ENCODE assay signal across 13 mouse cellular contexts in genomic region chr2:59600980-59601379, GRCm38 (mm10). TPM values are rescaled to one million over a fixed set of nuclear protein-coding genes. Genes with fewer than 3 reads are reported as not detected.
DNase-seq lines count a peak whose midpoint lies in the region; ATAC-seq and TF ChIP-seq lines count a peak whose summit lies in the region.
"Had no signal": no experiment of that assay in that cellular context is flagged by ENCODE, and none has a peak within 500 bp of the region (broad histone marks: within the 10 kb centered on the region; RNA-seq: fewer than 3 reads in every experiment).

No protein-coding gene starts in this region.

- 85% methylated on average over 2 of the region's 2 CpGs for WGBS in hindbrain, embryonic 16.5 days
- WGBS in hindbrain, embryonic 10.5 days: 87% methylated on average over 2 of the region's 2 CpGs

- no peak for TF ChIP-seq POLR2A in embryonic fibroblast, embryonic 13.5 days (IDR thresholded peaks at IDR 0.05; ENCODE audit: low read depth, low read length)

- no peaks in the 10 kb centered on the region for H3K27me3 ChIP-seq in hindbrain, embryonic 16.5 days (replicated peaks; ENCODE audit: control insufficient read depth, insufficient read depth, low read length)
- peaks cover 2% of the 10 kb centered on the region; the same call in 1 of the 2 replicates for H3K27me3 ChIP-seq in hindbrain, embryonic 10.5 days (ENCODE audit: insufficient read depth, poor library complexity, severe bottlenecking)
- H3K27me3 ChIP-seq: intestine, embryonic 15.5 days; neural tube, embryonic 12.5 days had no signal

- no peak overlapping the region for H3K4me2 ChIP-seq in hindbrain, embryonic 16.5 days (ENCODE audit: low read length)
- H3K4me2 ChIP-seq: intestine, embryonic 15.5 days; midbrain, embryonic 13.5 days had no signal

- DNase-seq in hindbrain, embryonic 10.5 days (ENCODE audit: low spot score): no peak
- peak; percentile 98 for DNase-seq in brain, adult 2 months (ENCODE audit: low read depth, low spot score)
- peak; percentile 72 to 87 for DNase-seq in cerebellum, adult 18-20 months
- DNase-seq in Muller cell, postnatal 12 days (ENCODE audit: inconsistent ontology term): no peak
- DNase-seq in thymus, adult 18-20 months: no peak
- DNase-seq: kidney, postnatal 4 days; spleen, adult 18-20 months had no signal

- no peaks in the 10 kb centered on the region for H3K36me3 ChIP-seq in hindbrain, embryonic 16.5 days (ENCODE audit: control insufficient read depth, insufficient read depth, low read length)
- H3K36me3 ChIP-seq in hindbrain, embryonic 10.5 days: no peaks in the 10 kb centered on the region
- H3K36me3 ChIP-seq: intestine, embryonic 15.5 days; midbrain, embryonic 13.5 days; neural tube, embryonic 12.5 days had no signal

- H3K27ac ChIP-seq in hindbrain, embryonic 16.5 days (ENCODE audit: low read depth, low read length): no peak overlapping the region
- no peak overlapping the region for H3K27ac ChIP-seq in hindbrain, embryonic 10.5 days
- H3K27ac ChIP-seq in embryonic fibroblast, embryonic 13.5 days (ENCODE audit: insufficient read depth, low read length): peak overlapping the region; percentile 5; the same call in 1 of the 2 replicates
- H3K27ac ChIP-seq: intestine, embryonic 15.5 days; midbrain, embryonic 13.5 days; neural tube, embryonic 12.5 days had no signal

- H3K9ac ChIP-seq in hindbrain, embryonic 16.5 days (ENCODE audit: low read depth, low read length): no peak overlapping the region
- H3K9ac ChIP-seq: intestine, embryonic 15.5 days; midbrain, embryonic 13.5 days; neural tube, embryonic 12.5 days had no signal

- ATAC-seq in hindbrain, embryonic 16.5 days: peak; percentile 31; the same call in 1 of the 2 replicates
- ATAC-seq in megakaryocyte, adult 5-6 weeks (ENCODE audit: poor library complexity, severe bottlenecking): no peak
- ATAC-seq: intestine, embryonic 15.5 days; midbrain, embryonic 13.5 days had no signal

- peaks cover 12% of the 10 kb centered on the region for H3K4me1 ChIP-seq in hindbrain, embryonic 16.5 days (ENCODE audit: control insufficient read depth, insufficient read depth, low read depth, low read length)
- peaks cover 21% of the 10 kb centered on the region for H3K4me1 ChIP-seq in hindbrain, embryonic 10.5 days (replicated peaks)
- H3K4me1 ChIP-seq in embryonic fibroblast, embryonic 13.5 days (ENCODE audit: control insufficient read depth, insufficient read depth, low read length): peaks cover 3% of the 10 kb centered on the region

- no peak overlapping the region for H3K4me3 ChIP-seq in hindbrain, embryonic 16.5 days (ENCODE audit: low read length)
- no peak overlapping the region for H3K4me3 ChIP-seq in hindbrain, embryonic 10.5 days
- no peak overlapping the region for H3K4me3 ChIP-seq in embryonic fibroblast, embryonic 13.5 days (ENCODE audit: insufficient read depth, low read length)
- H3K4me3 ChIP-seq: intestine, embryonic 15.5 days; midbrain, embryonic 13.5 days; neural tube, embryonic 12.5 days had no signal

- H3K9me3 ChIP-seq in hindbrain, embryonic 16.5 days (ENCODE audit: control insufficient read depth, low read length): no peaks in the 10 kb centered on the region
- no peaks in the 10 kb centered on the region for H3K9me3 ChIP-seq in hindbrain, embryonic 10.5 days
- H3K9me3 ChIP-seq: intestine, embryonic 15.5 days; midbrain, embryonic 13.5 days; neural tube, embryonic 12.5 days had no signal

- TF ChIP-seq CTCF in embryonic fibroblast, embryonic 13.5 days (IDR thresholded peaks at IDR 0.05; ENCODE audit: borderline replicate concordance, insufficient read depth, low read length): no peak

RNA-seq across cellular contexts. Expression of gene Tanc1, which starts 10.9 kb away (rescaled TPM):
- polyA plus RNA-seq in hindbrain, embryonic 16.5 days (2015; fragmentation: Nextera tagmentation; extraction: Ambion mirVana): 7.2 and 7.4 TPM in 2 replicates
- 15.9 and 16.3 TPM in 2 replicates for polyA plus RNA-seq in hindbrain, embryonic 10.5 days (2016; fragmentation: Nextera tagmentation; extraction: Ambion mirVana)
- polyA plus RNA-seq in embryonic fibroblast, embryonic 13.5 days (2011; ENCODE audit: insufficient read length, low read depth, missing spikeins): 61.8 and 66.1 TPM in 2 replicates
- total RNA-seq in megakaryocyte, adult 5-6 weeks (2015): 1.2 and 1.7 TPM in 2 replicates
- 1.7 and 5.7 TPM in 2 replicates for total RNA-seq in megakaryocyte, adult 5-6 weeks (2017)

Comparison
In these comparisons a context has a peak if more than half of its experiments do, and no peak if none do; other contexts are left out.
1. DNase-seq: peak in brain, adult 2 months (single experiment) and cerebellum, adult 18-20 months (2 of 2); none in hindbrain, embryonic 10.5 days (single experiment), Muller cell, postnatal 12 days (single experiment) and thymus, adult 18-20 months (0 of 2).